Mouse (Mus musculus) heart, adult 2 months (tissue): Measurements from ENCODE around the gene Gm20388. TPM values are rescaled to one million over a fixed set of nuclear protein-coding genes. Genes with fewer than 3 reads are reported as not detected.

ENCODE experiments used
- DNase-seq, 2 experiments: peaks; one replicate each; pipeline ENCODE4 v3.0.0; 2021
- H3K27ac ChIP-seq: fragments of 200-600 bp; 2 replicates; pipeline ENCODE4 v1.8.1; 2022
- H3K27me3 ChIP-seq: fragments of 200-500 bp; 2 replicates; pipeline ENCODE4 v1.6.1; 2012; ENCODE audit warnings: mild to moderate bottlenecking, low read length, inconsistent platforms, mixed read lengths; ENCODE audit not compliant: control insufficient read depth, insufficient read depth
- H3K36me3 ChIP-seq: fragments of 200-500 bp; 2 replicates; pipeline ENCODE4 v1.6.1; 2012; ENCODE audit warnings: low read length, inconsistent platforms; ENCODE audit not compliant: control insufficient read depth, insufficient read depth
- H3K4me1 ChIP-seq: fragments of 200-500 bp; 2 replicates; pipeline ENCODE4 v1.6.1; 2011; ENCODE audit warnings: low read length; ENCODE audit not compliant: control insufficient read depth, insufficient read depth
- H3K4me3 ChIP-seq: fragments of 200-600 bp; 2 replicates; pipeline ENCODE4 v1.8.1; 2022
- H3K79me2 ChIP-seq: fragments of 200-500 bp; replicated peaks from 2 replicates; pipeline ENCODE4 v1.6.1; 2012; ENCODE audit warnings: mild to moderate bottlenecking, inconsistent platforms, low read length, moderate library complexity, mixed read lengths; ENCODE audit not compliant: control insufficient read depth, insufficient read depth
- H3K9ac ChIP-seq: fragments of 200-500 bp; 2 replicates; pipeline ENCODE4 v1.6.1; 2012; ENCODE audit warnings: low read depth, mild to moderate bottlenecking, control low read depth, inconsistent platforms, low read length, mixed read lengths
- CTCF ChIP-seq: fragments of 200-600 bp; IDR thresholded peaks from 2 replicates; pipeline ENCODE4 v1.8.1; 2022; ENCODE audit warnings: antibody characterized with exemption, mild to moderate bottlenecking, moderate library complexity
- EP300 ChIP-seq: fragments of 200-500 bp; IDR thresholded peaks from 2 replicates; pipeline ENCODE4 v1.6.1; 2011; ENCODE audit warnings: low read depth, low read length, control low read depth; ENCODE audit not compliant: insufficient read depth
- POLR2A ChIP-seq: fragments of 200-500 bp; IDR thresholded peaks from 2 replicates; pipeline ENCODE4 v1.6.1; 2011; ENCODE audit warnings: mild to moderate bottlenecking, low read depth, low read length, control low read depth; ENCODE audit not compliant: insufficient read depth
- WGBS: fragments of 180-500 bp; shearing (Covaris S2); methylation state at CpG from one replicate; pipeline ENCODE4 v1.1.7; 2018; 5-methylcytosine and 5-hydroxymethylcytosine counted together
- intact Hi-C: fragments of 180-260 bp; cut with DNase I; formaldehyde crosslinking; loops from one replicate; pipeline ENCODE4 v1.15.1; 2025
- polyA plus RNA-seq: library from polyadenylated mRNA; depleted of rRNA; stranded (reverse); fragments of >200 nt; gene quantifications from 2 replicates; pipeline ENCODE4 v1.2.3, GENCODE M21; 2012
- total RNA-seq, 2 experiments: library from RNA; stranded (reverse); gene quantifications; 2 replicates each; pipeline ENCODE4 v1.2.3; 2021

Gene Gm20388
- total and polyA plus RNA-seq, 3 experiments, result 1.8 to 32.3 TPM; not detected in 1

GRCm38 (mm10) chr8:121926266-121926665 is 2015.6 kb downstream of the Gm20388 start:
- Histone ChIP-seq H3K27ac (no peak overlapping the region), H3K27me3 (no peaks in the 10 kb centered on the region), H3K36me3 (no peaks in the 10 kb centered on the region), H3K4me3 (no peak overlapping the region), H3K4me1 (peaks cover 3% of the 10 kb centered on the region), H3K9ac (no peak overlapping the region), H3K79me2 (no peaks in the 10 kb centered on the region)
- intact Hi-C loops, result loop anchor here (5.0 to 10.0 kb wide), 2 partner anchors 54 to 211 kb away; no protein-coding TSS in a partner anchor
- no peak for DNase-seq
- no peak for TF ChIP-seq CTCF
- TF ChIP-seq POLR2A, result no peak
- no peak for TF ChIP-seq EP300
- 57% methylated on average over 8 of the region's 8 CpGs for WGBS

GRCm38 (mm10) chr8:121927316-121927715 is 2016.7 kb downstream of the Gm20388 start:
- Histone ChIP-seq H3K36me3 (no peaks in the 10 kb centered on the region), H3K4me3 (no peak overlapping the region), H3K27me3 (no peaks in the 10 kb centered on the region), H3K9ac (no peak overlapping the region), H3K27ac (no peak overlapping the region), H3K4me1 (peaks cover 2% of the 10 kb centered on the region), H3K79me2 (no peaks in the 10 kb centered on the region)
- WGBS, result 29% methylated on average over 8 of the region's 8 CpGs
- DNase-seq, result peak; percentile 42 to 56
- no peak for TF ChIP-seq EP300
- TF ChIP-seq CTCF, result peak; percentile 74
- intact Hi-C loops, result loop anchor here (5.0 to 10.0 kb wide), 2 partner anchors 55 to 213 kb away; no protein-coding TSS in a partner anchor

GRCm38 (mm10) chr8:121930047-121930446 is 2019.4 kb downstream of the Gm20388 start:
- H3K79me2 ChIP-seq, result no peaks in the 10 kb centered on the region
- TF ChIP-seq EP300 (no peak), POLR2A (no peak), CTCF (no peak)
- no peak overlapping the region for H3K4me3 ChIP-seq
- no peak overlapping the region for H3K9ac ChIP-seq
- no peaks in the 10 kb centered on the region for H3K36me3 ChIP-seq
- 71% methylated on average over 4 of the region's 4 CpGs for WGBS
- no peak overlapping the region for H3K27ac ChIP-seq
- peaks cover 1% of the 10 kb centered on the region; the same call in 1 of the 2 replicates for H3K4me1 ChIP-seq
- intact Hi-C loops, result no loop called here
- H3K27me3 ChIP-seq, result no peaks in the 10 kb centered on the region
- no peak for DNase-seq

GRCm38 (mm10) chr8:121931571-121931970 is 2020.9 kb downstream of the Gm20388 start:
- H3K9ac ChIP-seq, result no peak overlapping the region
- H3K79me2 ChIP-seq, result no peaks in the 10 kb centered on the region
- no peaks in the 10 kb centered on the region for H3K36me3 ChIP-seq
- no peak overlapping the region for H3K27ac ChIP-seq
- DNase-seq, result no peak
- intact Hi-C loops, result no loop called here
- WGBS, result 74% methylated on average over 7 of the region's 7 CpGs
- H3K27me3 ChIP-seq, result no peaks in the 10 kb centered on the region
- no peak overlapping the region for H3K4me3 ChIP-seq
- H3K4me1 ChIP-seq, result no peaks in the 10 kb centered on the region; the same call in 1 of the 2 replicates
- TF ChIP-seq CTCF, result no peak
- no peak for TF ChIP-seq POLR2A
- TF ChIP-seq EP300, result no peak

- WGBS, result 69% methylated on average over 12 of the region's 12 CpGs
- Histone ChIP-seq H3K36me3 (no peaks in the 10 kb centered on the region), H3K79me2 (no peaks in the 10 kb centered on the region), H3K27ac (no peak overlapping the region), H3K27me3 (no peaks in the 10 kb centered on the region), H3K9ac (no peak overlapping the region), H3K4me1 (no peaks in the 10 kb centered on the region; the same call in 1 of the 2 replicates), H3K4me3 (no peak overlapping the region)
- TF ChIP-seq EP300 (no peak), CTCF (no peak), POLR2A (no peak)
- peak in 1 of 2 experiments; percentile 50 for DNase-seq
- intact Hi-C loops, result no loop called here
These were observed 2021.5 kb downstream of the Gm20388 start for GRCm38 (mm10) chr8:121932026-121932667.
